Mouse (Mus musculus): Measurements from ENCODE around the gene Cela3a. TPM values are rescaled to one million over a fixed set of nuclear protein-coding genes. Genes with fewer than 3 reads are reported as not detected.
A peak's percentile ranks its signal among the peaks of the same experiment; 100 is the strongest.

Gene Cela3a
- total and polyA plus RNA-seq, 3 experiments, result not detected

GRCm38 (mm10) chr4:137393378-137394135 is 16.0 kb downstream of the Cela3a start:
- peaks cover 12% of the 10 kb centered on the region; the same call in 1 of the 2 replicates for H3K27me3 ChIP-seq (ENCODE audit: insufficient read depth, low read length)
- H3K4me1 ChIP-seq (ENCODE audit: insufficient read depth, low read depth, low read length), result peaks cover 19% of the 10 kb centered on the region
- DNase-seq (ENCODE audit: low spot score), result no peak
- no peak for TF ChIP-seq GATA1 (IDR thresholded peaks at IDR 0.05; ENCODE audit: borderline replicate concordance, low read length)
- ATAC-seq (ENCODE audit: extremely low read depth, insufficient number of reproducible peaks, low FRiP score, poor library complexity, severe bottlenecking), result no peak
- H3K9me3 ChIP-seq (replicated peaks), result no peaks in the 10 kb centered on the region; the same call in 1 of the 2 replicates
- H3K4me3 ChIP-seq (ENCODE audit: low read depth, low read length), result no peak overlapping the region
- peaks cover 13% of the 10 kb centered on the region for H3K36me3 ChIP-seq (replicated peaks)

GRCm38 (mm10) chr4:137392874-137393273 is 16.7 kb downstream of the Cela3a start:
- ATAC-seq (ENCODE audit: extremely low read depth, insufficient number of reproducible peaks, low FRiP score, poor library complexity, severe bottlenecking), result no peak
- TF ChIP-seq POLR2AphosphoS5 (IDR thresholded peaks at IDR 0.05; ENCODE audit: insufficient replicate concordance, low read depth, low read length), result no peak
- no peak for TF ChIP-seq CTCF (IDR thresholded peaks at IDR 0.05; ENCODE audit: low read depth, low read length)
- TF ChIP-seq GATA2 (IDR thresholded peaks at IDR 0.05; ENCODE audit: borderline replicate concordance, low read depth, low read length), result no peak
- no peak for TF ChIP-seq TAL1 (conservative IDR thresholded peaks at IDR 0.05; ENCODE audit: low read depth, low read length)
- no peak for TF ChIP-seq GATA1 (IDR thresholded peaks at IDR 0.05; ENCODE audit: borderline replicate concordance, low read length)

GRCm38 (mm10) chr4:137391287-137391686 is 18.3 kb downstream of the Cela3a start:
- Histone ChIP-seq H3K36me3 (replicated peaks) (peaks cover 13% of the 10 kb centered on the region), H3K4me1 (ENCODE audit: insufficient read depth, low read depth, low read length) (peaks cover 20% of the 10 kb centered on the region), H3K27me3 (ENCODE audit: insufficient read depth, low read length) (peaks cover 10% of the 10 kb centered on the region; the same call in 1 of the 2 replicates), H3K4me3 (ENCODE audit: low read depth, low read length) (no peak overlapping the region), H3K9me3 (replicated peaks) (no peaks in the 10 kb centered on the region; the same call in 1 of the 2 replicates)
- DNase-seq (ENCODE audit: low spot score), result no peak
- TF ChIP-seq GATA2 (IDR thresholded peaks at IDR 0.05; ENCODE audit: borderline replicate concordance, low read depth, low read length) (no peak), CTCF (IDR thresholded peaks at IDR 0.05; ENCODE audit: low read depth, low read length) (no peak), POLR2AphosphoS5 (IDR thresholded peaks at IDR 0.05; ENCODE audit: insufficient replicate concordance, low read depth, low read length) (no peak), TAL1 (conservative IDR thresholded peaks at IDR 0.05; ENCODE audit: low read depth, low read length) (no peak), GATA1 (IDR thresholded peaks at IDR 0.05; ENCODE audit: borderline replicate concordance, low read length) (no peak)
- no peak for ATAC-seq (ENCODE audit: extremely low read depth, insufficient number of reproducible peaks, low FRiP score, poor library complexity, severe bottlenecking)

More at GRCm38 (mm10) chr4:137392874-137393273, 16.7 kb downstream of the Cela3a start:
- H3K27me3 ChIP-seq (ENCODE audit: insufficient read depth, low read length), result peaks cover 12% of the 10 kb centered on the region; the same call in 1 of the 2 replicates
- no peak for DNase-seq (ENCODE audit: low spot score)
- no peak overlapping the region for H3K4me3 ChIP-seq (ENCODE audit: low read depth, low read length)
- no peaks in the 10 kb centered on the region; the same call in 1 of the 2 replicates for H3K9me3 ChIP-seq (replicated peaks)
- H3K36me3 ChIP-seq (replicated peaks), result peaks cover 13% of the 10 kb centered on the region
- H3K4me1 ChIP-seq (ENCODE audit: insufficient read depth, low read depth, low read length), result peaks cover 20% of the 10 kb centered on the region

GRCm38 (mm10) chr4:137390196-137390595 is 19.4 kb downstream of the Cela3a start:
- no peak for TF ChIP-seq TAL1 (conservative IDR thresholded peaks at IDR 0.05; ENCODE audit: low read depth, low read length)
- TF ChIP-seq POLR2AphosphoS5 (IDR thresholded peaks at IDR 0.05; ENCODE audit: insufficient replicate concordance, low read depth, low read length), result no peak
- TF ChIP-seq CTCF (IDR thresholded peaks at IDR 0.05; ENCODE audit: low read depth, low read length), result no peak
- TF ChIP-seq GATA1 (IDR thresholded peaks at IDR 0.05; ENCODE audit: borderline replicate concordance, low read length), result no peak
- TF ChIP-seq GATA2 (IDR thresholded peaks at IDR 0.05; ENCODE audit: borderline replicate concordance, low read depth, low read length), result no peak
- Histone ChIP-seq H3K4me3 (ENCODE audit: low read depth, low read length) (no peak overlapping the region), H3K27me3 (ENCODE audit: insufficient read depth, low read length) (peaks cover 10% of the 10 kb centered on the region; the same call in 1 of the 2 replicates), H3K4me1 (ENCODE audit: insufficient read depth, low read depth, low read length) (peaks cover 20% of the 10 kb centered on the region), H3K36me3 (replicated peaks) (peaks cover 13% of the 10 kb centered on the region), H3K9me3 (replicated peaks) (no peaks in the 10 kb centered on the region)
- DNase-seq (ENCODE audit: low spot score) (no peak), ATAC-seq (ENCODE audit: extremely low read depth, insufficient number of reproducible peaks, low FRiP score, poor library complexity, severe bottlenecking) (no peak)

- Histone ChIP-seq H3K9me3 (replicated peaks) (no peaks in the 10 kb centered on the region), H3K4me3 (ENCODE audit: low read depth, low read length) (peak overlapping the region; percentile 84; the same call in 1 of the 2 replicates), H3K36me3 (replicated peaks) (peaks cover 13% of the 10 kb centered on the region), H3K4me1 (ENCODE audit: insufficient read depth, low read depth, low read length) (peaks cover 20% of the 10 kb centered on the region), H3K27me3 (ENCODE audit: insufficient read depth, low read length) (peaks cover 7% of the 10 kb centered on the region; the same call in 1 of the 2 replicates)
- TF ChIP-seq CTCF (IDR thresholded peaks at IDR 0.05; ENCODE audit: low read depth, low read length) (no peak), GATA1 (IDR thresholded peaks at IDR 0.05; ENCODE audit: borderline replicate concordance, low read length) (no peak), TAL1 (conservative IDR thresholded peaks at IDR 0.05; ENCODE audit: low read depth, low read length) (no peak), POLR2AphosphoS5 (IDR thresholded peaks at IDR 0.05; ENCODE audit: insufficient replicate concordance, low read depth, low read length) (no peak), GATA2 (IDR thresholded peaks at IDR 0.05; ENCODE audit: borderline replicate concordance, low read depth, low read length) (no peak)
- ATAC-seq (ENCODE audit: extremely low read depth, insufficient number of reproducible peaks, low FRiP score, poor library complexity, severe bottlenecking), result no peak
- peak; percentile 47 for DNase-seq (ENCODE audit: low spot score)
Observed at GRCm38 (mm10) chr4:137388983-137389382, 20.6 kb downstream of the Cela3a start.

- DNase-seq (ENCODE audit: low spot score), result peak; percentile 89
- H3K4me1 ChIP-seq (ENCODE audit: insufficient read depth, low read depth, low read length), result peaks cover 20% of the 10 kb centered on the region
- no peaks in the 10 kb centered on the region for H3K9me3 ChIP-seq (replicated peaks)
- peak; percentile 90 for ATAC-seq (ENCODE audit: extremely low read depth, insufficient number of reproducible peaks, low FRiP score, poor library complexity, severe bottlenecking)
- H3K27me3 ChIP-seq (ENCODE audit: insufficient read depth, low read length), result peaks cover 4% of the 10 kb centered on the region; the same call in 1 of the 2 replicates
- H3K4me3 ChIP-seq (ENCODE audit: low read depth, low read length), result peak overlapping the region; percentile 84
- H3K36me3 ChIP-seq (replicated peaks), result peaks cover 13% of the 10 kb centered on the region
- TF ChIP-seq CTCF (IDR thresholded peaks at IDR 0.05; ENCODE audit: low read depth, low read length) (no peak), TAL1 (conservative IDR thresholded peaks at IDR 0.05; ENCODE audit: low read depth, low read length) (no peak), POLR2AphosphoS5 (IDR thresholded peaks at IDR 0.05; ENCODE audit: insufficient replicate concordance, low read depth, low read length) (0 out of 2 replicates have a peak, but pooled peaks have one; percentile 51)
Observed at GRCm38 (mm10) chr4:137388059-137388794, 21.4 kb downstream of the Cela3a start.
